Mouse (Mus musculus) lung, postnatal 4 days (tissue): ENCODE results near the gene Rab12.

ENCODE experiments used
- DNase-seq, 2 experiments: peaks; one replicate each; pipeline ENCODE4 v3.0.0; 2021

The Rab12 gene

DNA sequence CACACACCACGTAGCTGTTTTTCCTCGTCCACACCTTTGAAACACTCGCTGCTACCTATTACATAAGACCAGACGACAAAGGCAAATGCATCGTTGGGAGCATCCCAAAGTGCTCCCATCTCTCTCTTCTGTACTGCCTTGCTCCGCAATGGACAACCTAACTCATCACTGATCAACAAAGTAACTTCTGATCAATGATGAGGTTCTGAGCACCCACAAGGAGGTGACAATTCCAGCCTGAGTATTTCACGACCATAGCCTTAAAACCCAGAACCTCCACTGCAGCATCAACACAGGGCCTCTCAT, 72.6 kb downstream of the Rab12 start:
- DNase-seq, result no peak

DNA sequence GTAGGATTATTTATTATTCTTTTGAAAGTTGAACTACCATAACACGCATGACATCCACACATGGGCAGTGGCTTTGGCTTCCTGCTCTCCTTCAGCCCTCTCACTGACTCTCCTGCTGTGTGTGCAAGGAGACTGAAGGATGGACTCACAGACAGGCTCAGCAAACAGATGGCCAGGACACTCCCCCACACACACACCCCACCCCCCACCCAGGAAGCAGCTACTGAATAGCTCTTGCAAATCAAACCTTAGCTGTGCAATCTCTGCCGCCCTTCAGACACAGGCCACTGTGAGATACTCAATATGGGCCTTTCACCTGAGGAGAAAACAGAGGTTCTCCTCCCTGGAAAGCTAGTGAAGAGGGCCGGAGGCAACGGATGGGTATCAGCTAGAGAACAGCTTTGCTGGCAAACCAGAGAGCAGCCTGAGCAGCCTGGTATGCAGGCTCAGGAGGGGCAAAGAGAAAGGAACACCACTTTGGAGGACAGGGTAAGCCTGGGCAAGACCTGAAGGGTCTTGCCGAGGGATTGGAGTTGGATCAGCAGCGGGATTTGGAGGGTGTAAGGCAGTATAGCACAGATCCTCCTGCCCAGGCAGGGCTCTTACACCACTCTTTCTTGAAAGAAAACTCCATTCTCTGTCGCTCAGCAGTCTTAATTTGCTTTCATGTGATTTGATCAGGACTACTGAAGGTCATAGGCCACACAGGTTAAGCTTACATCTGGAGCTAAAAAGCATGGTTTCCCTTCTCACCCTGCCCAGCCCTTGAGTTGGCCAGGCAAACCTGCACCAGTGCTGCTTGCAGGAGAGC, 73.1 kb downstream of the Rab12 start:
- no peak for DNase-seq
